ENCODE assay signal across 12 mouse cellular contexts in the genomic region with DNA sequence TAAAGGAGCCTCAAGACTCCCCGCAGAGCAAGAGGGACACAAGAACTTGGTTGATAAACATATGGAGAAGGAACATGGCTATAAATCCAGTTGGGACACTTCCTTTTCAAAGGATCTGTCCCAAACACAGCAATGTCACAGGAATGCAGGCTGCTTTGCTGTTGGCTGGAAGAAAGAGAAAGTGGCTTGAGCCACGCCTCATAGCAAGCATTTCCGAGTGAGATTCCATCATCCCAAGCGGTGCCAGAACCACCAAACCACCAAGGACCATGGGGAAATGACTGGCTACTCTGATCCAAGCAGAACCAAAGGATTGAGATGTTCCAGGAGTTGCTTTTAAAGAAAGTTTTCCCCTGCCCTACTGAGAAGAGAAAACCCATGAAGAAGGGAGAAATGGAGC.
DNase-seq lines count a peak whose midpoint lies in the region; ATAC-seq lines count a peak whose summit lies in the region.
"Had no signal": no experiment of that assay in that cellular context is flagged by ENCODE, and none has a peak within 500 bp of the region (broad histone marks: within the 10 kb centered on the region; RNA-seq: fewer than 3 reads in every experiment).

No protein-coding gene starts in this region.

- no peaks in the 10 kb centered on the region for H3K36me3 ChIP-seq in kidney, embryonic 15.5 days
- no peaks in the 10 kb centered on the region for H3K36me3 ChIP-seq in kidney, embryonic 14.5 days (ENCODE audit: control insufficient read depth, insufficient read depth, low read length)
- H3K36me3 ChIP-seq: lung, embryonic 15.5 days had no signal

- H3K27me3 ChIP-seq in kidney, embryonic 15.5 days, result no peaks in the 10 kb centered on the region
- H3K27me3 ChIP-seq in kidney, embryonic 14.5 days (ENCODE audit: control insufficient read depth, insufficient read depth, low read length), result no peaks in the 10 kb centered on the region
- H3K27me3 ChIP-seq: lung, embryonic 15.5 days had no signal

- peak; percentile 92 for DNase-seq in Muller cell, postnatal 12 days (ENCODE audit: inconsistent ontology term)
- peak; percentile 20 to 22 for DNase-seq in heart, postnatal 36 days
- no peak for DNase-seq in embryo, embryonic 10.5 days (ENCODE audit: low spot score)
- DNase-seq: cerebellum, adult 11-12 months; right cerebral cortex, postnatal 14 days had no signal

- no peak overlapping the region for H3K4me3 ChIP-seq in kidney, embryonic 15.5 days (replicated peaks)
- no peak overlapping the region for H3K4me3 ChIP-seq in kidney, embryonic 14.5 days (ENCODE audit: low read length)
- H3K4me3 ChIP-seq in brown adipose tissue, adult 24 weeks (ENCODE audit: insufficient read depth, low read depth, low read length), result no peak overlapping the region
- H3K4me3 ChIP-seq: lung, embryonic 15.5 days had no signal

- H3K4me1 ChIP-seq in kidney, embryonic 15.5 days, result peaks cover 26% of the 10 kb centered on the region
- H3K4me1 ChIP-seq in kidney, embryonic 14.5 days (ENCODE audit: control insufficient read depth, insufficient read depth, low read length), result peaks cover 16% of the 10 kb centered on the region
- H3K4me1 ChIP-seq in brown adipose tissue, adult 24 weeks (ENCODE audit: control insufficient read depth, insufficient read depth, insufficient read length, low read length), result peaks cover 5% of the 10 kb centered on the region; the same call in 1 of the 2 replicates

- no peak overlapping the region for H3K9ac ChIP-seq in kidney, embryonic 15.5 days
- H3K9ac ChIP-seq in kidney, embryonic 14.5 days (ENCODE audit: low read depth, low read length), result no peak overlapping the region
- H3K9ac ChIP-seq: lung, embryonic 15.5 days had no signal

- H3K27ac ChIP-seq in kidney, embryonic 15.5 days, result 0 out of 2 replicates have a peak overlapping the region, but pooled peaks have one; percentile 5
- H3K27ac ChIP-seq in kidney, embryonic 14.5 days (ENCODE audit: low read depth, low read length), result no peak overlapping the region
- peak overlapping the region; percentile 18; the same call in 1 of the 2 replicates for H3K27ac ChIP-seq in brown adipose tissue, adult 24 weeks (replicated peaks; ENCODE audit: low read depth, low read length)
- H3K27ac ChIP-seq: lung, embryonic 15.5 days; stomach, postnatal 0 days had no signal

- no peaks in the 10 kb centered on the region; the same call in 1 of the 2 replicates for H3K9me3 ChIP-seq in kidney, embryonic 15.5 days (replicated peaks)
- no peaks in the 10 kb centered on the region for H3K9me3 ChIP-seq in kidney, embryonic 14.5 days (ENCODE audit: control insufficient read depth, low read length)
- H3K9me3 ChIP-seq: lung, embryonic 15.5 days had no signal

- intact Hi-C loops in heart, postnatal 36 days (cut with DNase I), result no loop called here

- 77% methylated on average over 4 of the region's 4 CpGs for WGBS in kidney, embryonic 15.5 days
- WGBS in kidney, embryonic 14.5 days, result 68% methylated on average over 4 of the region's 4 CpGs

- ATAC-seq in kidney, embryonic 15.5 days (replicated peaks; ENCODE audit: low FRiP score), result no peak
- ATAC-seq in kidney, embryonic 14.5 days (ENCODE audit: low FRiP score, low TSS enrichment), result no peak
- no peak for ATAC-seq in megakaryocyte, adult 5-6 weeks (ENCODE audit: poor library complexity, severe bottlenecking)
- ATAC-seq: midbrain, embryonic 16.5 days had no signal

- no peak overlapping the region for H3K4me2 ChIP-seq in kidney, embryonic 15.5 days
- no peak overlapping the region for H3K4me2 ChIP-seq in kidney, embryonic 14.5 days (replicated peaks; ENCODE audit: low read depth, low read length)
- H3K4me2 ChIP-seq: lung, embryonic 15.5 days had no signal
